9 mouse cellular contexts compared by ENCODE assay signal in the genomic region with DNA sequence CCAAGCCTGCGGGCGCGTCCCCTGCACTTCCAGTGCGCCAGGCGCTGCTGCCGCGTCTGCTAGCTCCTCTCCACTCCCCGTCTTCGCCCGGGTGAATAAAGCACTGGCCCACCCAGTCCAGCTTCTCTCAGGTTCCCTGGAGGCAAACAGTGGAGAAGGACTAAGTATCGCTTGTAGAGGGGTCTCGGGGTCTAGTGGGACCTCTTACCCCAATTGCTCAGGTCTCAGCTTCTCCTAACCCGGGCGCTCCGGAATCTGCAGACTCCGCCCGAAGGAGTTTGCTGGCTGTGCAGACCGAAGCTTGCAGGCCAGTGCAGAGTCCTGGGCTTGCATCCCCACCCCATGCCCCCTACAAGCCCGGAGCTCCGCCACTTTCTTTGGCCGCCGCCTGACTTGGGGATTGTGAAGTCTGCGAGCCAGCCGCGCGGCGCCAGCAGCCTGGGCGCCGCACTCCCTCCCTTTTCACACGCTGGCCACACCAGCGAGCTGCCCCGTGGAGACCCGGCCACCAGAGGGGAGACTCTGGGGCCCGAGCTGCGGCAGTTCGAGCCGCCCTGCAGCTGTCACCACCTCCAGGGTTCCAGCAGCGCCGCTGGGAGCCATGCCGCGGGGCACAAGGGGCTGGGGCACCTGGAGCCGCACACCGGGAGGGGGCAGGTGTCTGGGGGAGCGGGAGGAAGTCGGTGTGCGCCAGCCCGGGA. TPM values are rescaled to one million over a fixed set of nuclear protein-coding genes. Genes with fewer than 3 reads are reported as not detected.
A peak's percentile ranks its signal among the peaks of the same experiment; 100 is the strongest.
DNase-seq lines count a peak whose midpoint lies in the region; ATAC-seq and TF ChIP-seq lines count a peak whose summit lies in the region.
"Had no signal": no experiment of that assay in that cellular context is flagged by ENCODE, and none has a peak within 500 bp of the region (broad histone marks: within the 10 kb centered on the region; RNA-seq: fewer than 3 reads in every experiment).

No protein-coding gene starts in this region.

- WGBS in embryonic facial prominence, embryonic 12.5 days = under 1% methylated on average over 47 of the region's 47 CpGs
- under 1% methylated on average over 45 of the region's 47 CpGs for WGBS in heart, postnatal 0 days
- WGBS in midbrain, embryonic 13.5 days = under 1% methylated on average over 47 of the region's 47 CpGs

- ATAC-seq in embryonic facial prominence, embryonic 12.5 days (ENCODE audit: insufficient number of reproducible peaks, insufficient read depth, low FRiP score, low TSS enrichment) = peak; percentile 35
- ATAC-seq in heart, postnatal 0 days (ENCODE audit: insufficient read depth, low read depth) = peak; percentile 62
- peak; percentile 80 for ATAC-seq in midbrain, embryonic 13.5 days

- DNase-seq in cerebellum, postnatal 25 days = peak; percentile 30 to 32
- DNase-seq in cerebellum, adult 9-11 months = no peak
- DNase-seq in heart, postnatal 0 days (ENCODE audit: low spot score) = no peak
- peak; percentile 50 to 52 for DNase-seq in left cerebral cortex, postnatal 36 days (ENCODE audit: low spot score in 2 of 2)
- peak; percentile 18 for DNase-seq in thymus, postnatal 4 days

- no peak for TF ChIP-seq EP300 in ES-Bruce4 (IDR thresholded peaks at IDR 0.05; ENCODE audit: insufficient read depth, low read depth, low read length)
- TF ChIP-seq EP300 in heart, postnatal 0 days (IDR thresholded peaks at IDR 0.05; ENCODE audit: low read depth) = no peak

- no peaks in the 10 kb centered on the region for H3K4me1 ChIP-seq in ES-Bruce4 (ENCODE audit: control insufficient read depth, insufficient read depth, low read length)
- H3K4me1 ChIP-seq in embryonic facial prominence, embryonic 12.5 days = 0 out of 2 replicates have a peak, but pooled peaks cover 12% of the 10 kb centered on the region
- H3K4me1 ChIP-seq in heart, postnatal 0 days (ENCODE audit: control insufficient read depth, insufficient read depth) = no peaks in the 10 kb centered on the region
- peaks cover 28% of the 10 kb centered on the region for H3K4me1 ChIP-seq in midbrain, embryonic 13.5 days (replicated peaks)

- intact Hi-C loops in left cerebral cortex, postnatal 36 days (cut with DNase I) = loop anchor here (10.0 kb wide), 3 partner anchors 232 to 1182 kb away; partner anchors contain the start of gene Mei4

- peaks cover 6% of the 10 kb centered on the region for H3K27me3 ChIP-seq in ES-Bruce4 (ENCODE audit: control insufficient read depth, insufficient read depth, low read length, poor library complexity, severe bottlenecking)
- peaks cover 32% of the 10 kb centered on the region for H3K27me3 ChIP-seq in embryonic facial prominence, embryonic 12.5 days
- peaks cover 54% of the 10 kb centered on the region for H3K27me3 ChIP-seq in heart, postnatal 0 days (ENCODE audit: control insufficient read depth, insufficient read depth, low read length)
- H3K27me3 ChIP-seq in midbrain, embryonic 13.5 days = peaks cover 51% of the 10 kb centered on the region

- no peak overlapping the region for H3K27ac ChIP-seq in ES-Bruce4 (ENCODE audit: insufficient read depth, low read length)
- H3K27ac ChIP-seq in embryonic facial prominence, embryonic 12.5 days = peak overlapping the region; percentile 54; the same call in 1 of the 2 replicates
- H3K27ac ChIP-seq in heart, postnatal 0 days (ENCODE audit: low read depth) = no peak overlapping the region
- H3K27ac ChIP-seq in midbrain, embryonic 13.5 days = peak overlapping the region; percentile 10; the same call in 1 of the 2 replicates

- peak overlapping the region; percentile 93 for H3K4me3 ChIP-seq in ES-Bruce4 (ENCODE audit: low read depth, low read length)
- peak overlapping the region; percentile 73 for H3K4me3 ChIP-seq in embryonic facial prominence, embryonic 12.5 days
- peak overlapping the region; percentile 51 for H3K4me3 ChIP-seq in heart, postnatal 0 days (ENCODE audit: low read depth, low read length)
- H3K4me3 ChIP-seq in midbrain, embryonic 13.5 days (replicated peaks) = peak overlapping the region; percentile 71

- TF ChIP-seq CTCF in ES-Bruce4 (IDR thresholded peaks at IDR 0.05; ENCODE audit: low read depth, low read length) = no peak
- TF ChIP-seq CTCF in heart, postnatal 0 days (IDR thresholded peaks at IDR 0.05; ENCODE audit: low read depth) = no peak

- peak overlapping the region; percentile 95 for H3K4me2 ChIP-seq in embryonic facial prominence, embryonic 12.5 days (replicated peaks)
- peak overlapping the region; percentile 91 for H3K4me2 ChIP-seq in heart, postnatal 0 days (ENCODE audit: low read depth, low read length)
- peak overlapping the region; percentile 98 for H3K4me2 ChIP-seq in midbrain, embryonic 13.5 days (replicated peaks)

- peak overlapping the region; percentile 42 for H3K9ac ChIP-seq in ES-Bruce4 (ENCODE audit: low read depth, poor library complexity, severe bottlenecking)
- peak overlapping the region; percentile 59 for H3K9ac ChIP-seq in embryonic facial prominence, embryonic 12.5 days
- H3K9ac ChIP-seq in heart, postnatal 0 days (replicated peaks; ENCODE audit: low read depth, low read length) = no peak overlapping the region
- H3K9ac ChIP-seq in midbrain, embryonic 13.5 days (replicated peaks) = peak overlapping the region; percentile 69

- no peaks in the 10 kb centered on the region for H3K9me3 ChIP-seq in ES-Bruce4 (replicated peaks; ENCODE audit: control insufficient read depth, insufficient read depth, low read length, poor library complexity, severe bottlenecking)
- no peaks in the 10 kb centered on the region for H3K9me3 ChIP-seq in embryonic facial prominence, embryonic 12.5 days
- no peaks in the 10 kb centered on the region for H3K9me3 ChIP-seq in heart, postnatal 0 days (replicated peaks; ENCODE audit: control insufficient read depth, low read length)
- no peaks in the 10 kb centered on the region for H3K9me3 ChIP-seq in midbrain, embryonic 13.5 days

- H3K36me3 ChIP-seq in ES-Bruce4 (ENCODE audit: control insufficient read depth, insufficient read depth, low read length, poor library complexity, severe bottlenecking) = no peaks in the 10 kb centered on the region
- no peaks in the 10 kb centered on the region for H3K36me3 ChIP-seq in embryonic facial prominence, embryonic 12.5 days
- no peaks in the 10 kb centered on the region for H3K36me3 ChIP-seq in heart, postnatal 0 days (replicated peaks; ENCODE audit: control insufficient read depth, insufficient read depth, low read length)
- H3K36me3 ChIP-seq in midbrain, embryonic 13.5 days = no peaks in the 10 kb centered on the region

- TF ChIP-seq POLR2A in ES-Bruce4 (IDR thresholded peaks at IDR 0.05; ENCODE audit: insufficient read depth, low read length) = no peak

RNA-seq across cellular contexts. Expression of gene Htr1b, which starts 0.7 kb away (rescaled TPM):
- 0.27 and 0.37 TPM in 2 replicates for polyA plus RNA-seq in ES-Bruce4 (2011; ENCODE audit: insufficient read depth, insufficient read length, low read depth, missing spikeins)
- polyA plus RNA-seq in embryonic facial prominence, embryonic 12.5 days (2016; fragmentation: Nextera tagmentation; extraction: Ambion mirVana) = 1.3 and 2.1 TPM in 2 replicates
- total RNA-seq in heart, postnatal 0 days (2014; rRNA removed; ENCODE audit: low replicate concordance) = 0.38 and 0.46 TPM in 2 replicates
- 0.07 and 0.08 TPM in 2 replicates for polyA plus RNA-seq in heart, postnatal 0 days (2015; fragmentation: Nextera tagmentation; extraction: Ambion mirVana)
- total RNA-seq in left cerebral cortex, postnatal 36 days (2021) = 10 to 100 TPM in 1 of 2 experiments, 1 to 10 TPM in 1; 8.0 to 11.1 TPM
- 1.2 and 1.3 TPM in 2 replicates for polyA plus RNA-seq in midbrain, embryonic 13.5 days (2015; fragmentation: Nextera tagmentation; extraction: Ambion mirVana)
- polyA plus RNA-seq: testis, adult 2 months had no signal

Comparison
In these comparisons a context has a peak if more than half of its experiments do, and no peak if none do; other contexts are left out.
1. DNase-seq: peak in cerebellum, postnatal 25 days (2 of 2), left cerebral cortex, postnatal 36 days (2 of 2) and thymus, postnatal 4 days (single experiment); none in cerebellum, adult 9-11 months (single experiment) and heart, postnatal 0 days (single experiment).
2. H3K27ac ChIP-seq: peak in embryonic facial prominence, embryonic 12.5 days (single experiment) and midbrain, embryonic 13.5 days (single experiment); none in ES-Bruce4 (single experiment) and heart, postnatal 0 days (single experiment).
3. Peak in every context shown above with its lines, with median percentiles within 50 percentile points of each other: H3K4me3 ChIP-seq, ATAC-seq and H3K4me2 ChIP-seq.